ENCODE assay signal across 18 mouse cellular contexts in the genomic region with DNA sequence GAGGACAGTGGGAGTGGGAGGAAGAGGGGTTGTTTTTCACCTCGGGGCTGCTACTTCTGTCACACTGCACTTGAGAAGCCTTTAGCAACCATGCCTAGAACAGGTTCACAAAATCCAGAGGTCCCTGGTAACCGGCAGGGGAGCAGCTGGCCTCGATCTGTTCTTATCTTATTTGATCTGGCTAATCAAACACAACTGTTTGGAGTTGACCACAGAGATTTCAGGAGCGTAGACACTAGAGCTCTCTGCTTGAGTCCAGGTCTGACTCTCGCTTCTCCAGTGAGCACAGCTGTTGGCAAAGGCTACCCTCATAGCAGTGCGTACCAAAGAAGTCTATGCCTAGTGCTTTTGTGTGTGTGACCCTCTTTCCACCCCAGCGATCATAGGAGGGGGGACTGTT. TPM values are rescaled to one million over a fixed set of nuclear protein-coding genes. Genes with fewer than 3 reads are reported as not detected.
DNase-seq lines count a peak whose midpoint lies in the region; ATAC-seq and TF ChIP-seq lines count a peak whose summit lies in the region.
"Had no signal": no experiment of that assay in that cellular context is flagged by ENCODE, and none has a peak within 500 bp of the region (broad histone marks: within the 10 kb centered on the region; RNA-seq: fewer than 3 reads in every experiment).

No protein-coding gene starts in this region.

- WGBS in heart, embryonic 10.5 days: 69% methylated on average over 7 of the region's 7 CpGs
- WGBS in lung, adult 2 months: 50% methylated on average over 7 of the region's 7 CpGs
- 58% methylated on average over 7 of the region's 7 CpGs for WGBS in stomach, embryonic 14.5 days
- WGBS in midbrain, postnatal 0 days: 79% methylated on average over 7 of the region's 7 CpGs

- no peak for TF ChIP-seq POLR2A in lung, adult 2 months (IDR thresholded peaks at IDR 0.05; ENCODE audit: borderline replicate concordance, extremely low read depth, low read depth, low read length)

- no peak overlapping the region for H3K4me2 ChIP-seq in stomach, embryonic 14.5 days (replicated peaks; ENCODE audit: low read depth, low read length)
- no peak overlapping the region for H3K4me2 ChIP-seq in midbrain, postnatal 0 days (ENCODE audit: low read depth, low read length, poor library complexity, severe bottlenecking)
- H3K4me2 ChIP-seq: embryonic facial prominence, embryonic 12.5 days; forebrain, embryonic 13.5 days; limb, embryonic 15.5 days; midbrain, embryonic 12.5 days had no signal

- intact Hi-C loops in heart, postnatal 14 days (cut with DNase I): no loop called here

- no peak overlapping the region for H3K4me3 ChIP-seq in heart, embryonic 10.5 days
- H3K4me3 ChIP-seq in lung, adult 2 months (replicated peaks; ENCODE audit: extremely low read depth, low read depth, low read length): peak overlapping the region; percentile 6
- no peak overlapping the region for H3K4me3 ChIP-seq in stomach, embryonic 14.5 days (ENCODE audit: low read depth, low read length)
- no peak overlapping the region for H3K4me3 ChIP-seq in midbrain, postnatal 0 days (ENCODE audit: low read depth, low read length)
- H3K4me3 ChIP-seq: embryonic facial prominence, embryonic 12.5 days; forebrain, embryonic 13.5 days; limb, embryonic 15.5 days; midbrain, embryonic 12.5 days had no signal

- H3K9me3 ChIP-seq in heart, embryonic 10.5 days: no peaks in the 10 kb centered on the region
- H3K9me3 ChIP-seq in stomach, embryonic 14.5 days (ENCODE audit: control insufficient read depth, low read depth, low read length): no peaks in the 10 kb centered on the region
- H3K9me3 ChIP-seq in midbrain, postnatal 0 days (ENCODE audit: low read length): no peaks in the 10 kb centered on the region
- H3K9me3 ChIP-seq: embryonic facial prominence, embryonic 12.5 days; forebrain, embryonic 13.5 days; limb, embryonic 15.5 days had no signal

- peaks cover 25% of the 10 kb centered on the region for H3K36me3 ChIP-seq in heart, embryonic 10.5 days
- H3K36me3 ChIP-seq in stomach, embryonic 14.5 days (ENCODE audit: control insufficient read depth, insufficient read depth, low read length): peaks cover 4% of the 10 kb centered on the region; the same call in 1 of the 2 replicates
- H3K36me3 ChIP-seq in midbrain, postnatal 0 days (ENCODE audit: insufficient read depth, low read length): peaks cover 3% of the 10 kb centered on the region; the same call in 1 of the 2 replicates

- no peak overlapping the region for H3K9ac ChIP-seq in stomach, embryonic 14.5 days (replicated peaks; ENCODE audit: low read depth, low read length)
- H3K9ac ChIP-seq in midbrain, postnatal 0 days (replicated peaks; ENCODE audit: low read length, poor library complexity, severe bottlenecking): no peak overlapping the region
- H3K9ac ChIP-seq: embryonic facial prominence, embryonic 12.5 days; forebrain, embryonic 13.5 days; limb, embryonic 15.5 days; midbrain, embryonic 12.5 days had no signal

- H3K27ac ChIP-seq in heart, embryonic 10.5 days: peak overlapping the region; percentile 47; the same call in 1 of the 2 replicates
- no peak overlapping the region for H3K27ac ChIP-seq in stomach, embryonic 14.5 days (ENCODE audit: low read length)
- no peak overlapping the region for H3K27ac ChIP-seq in midbrain, postnatal 0 days (ENCODE audit: low read depth, low read length)
- H3K27ac ChIP-seq: embryonic facial prominence, embryonic 12.5 days; forebrain, embryonic 13.5 days; hindbrain, postnatal 0 days; limb, embryonic 15.5 days; midbrain, embryonic 12.5 days had no signal

- DNase-seq in heart, embryonic 10.5 days (ENCODE audit: low spot score): no peak
- DNase-seq in heart, postnatal 14 days: no peak
- peak; percentile 18 for DNase-seq in liver
- DNase-seq in lung, adult 2 months: peak; percentile 41
- no peak for DNase-seq in layer of hippocampus, adult 18-20 months (ENCODE audit: low spot score in 2 of 2)
- no peak for DNase-seq in midbrain, postnatal 0 days (ENCODE audit: low spot score)
- no peak for DNase-seq in ovary, postnatal 36 days (ENCODE audit: low spot score)
- DNase-seq: cerebellum, postnatal 10 days; heart, postnatal 36 days; right cerebral cortex, postnatal 4 days had no signal

- H3K27me3 ChIP-seq in heart, embryonic 10.5 days (ENCODE audit: insufficient read depth, poor library complexity, severe bottlenecking): no peaks in the 10 kb centered on the region
- H3K27me3 ChIP-seq in stomach, embryonic 14.5 days (ENCODE audit: control insufficient read depth, insufficient read depth, low read length): no peaks in the 10 kb centered on the region
- no peaks in the 10 kb centered on the region for H3K27me3 ChIP-seq in midbrain, postnatal 0 days (ENCODE audit: insufficient read depth, low read length)
- H3K27me3 ChIP-seq: embryonic facial prominence, embryonic 12.5 days; forebrain, embryonic 13.5 days; limb, embryonic 15.5 days; midbrain, embryonic 12.5 days; Patski had no signal

- no peak for TF ChIP-seq CTCF in lung, adult 2 months (IDR thresholded peaks at IDR 0.05; ENCODE audit: insufficient read depth, low read length)
- TF ChIP-seq CTCF in midbrain, postnatal 0 days (IDR thresholded peaks at IDR 0.05): no peak

- peaks cover 13% of the 10 kb centered on the region for H3K4me1 ChIP-seq in heart, embryonic 10.5 days
- no peaks in the 10 kb centered on the region for H3K4me1 ChIP-seq in lung, adult 2 months (ENCODE audit: control insufficient read depth, insufficient read depth, low read length)
- H3K4me1 ChIP-seq in stomach, embryonic 14.5 days (ENCODE audit: control insufficient read depth, insufficient read depth, low read length): no peaks in the 10 kb centered on the region
- H3K4me1 ChIP-seq in midbrain, postnatal 0 days (ENCODE audit: insufficient read depth, low read length): no peaks in the 10 kb centered on the region
- H3K4me1 ChIP-seq: embryonic facial prominence, embryonic 12.5 days; forebrain, embryonic 13.5 days; limb, embryonic 15.5 days; midbrain, embryonic 12.5 days had no signal

- peak; percentile 23; the same call in 1 of the 2 replicates for ATAC-seq in stomach, embryonic 14.5 days (ENCODE audit: insufficient number of reproducible peaks, insufficient read depth, low FRiP score, low read depth)
- ATAC-seq in midbrain, postnatal 0 days (ENCODE audit: low FRiP score): no peak
- ATAC-seq: forebrain, embryonic 13.5 days; hindbrain, postnatal 0 days; Patski had no signal

RNA-seq across cellular contexts. Expression of gene Pomt2, which starts 10.3 kb away (rescaled TPM):
- polyA plus RNA-seq in heart, embryonic 10.5 days (2016; fragmentation: Nextera tagmentation; extraction: Ambion mirVana): 16.1 and 16.3 TPM in 2 replicates
- total RNA-seq in heart, postnatal 14 days (2021): 10 to 100 TPM; 11.5 to 11.9 TPM
- polyA plus RNA-seq in lung, adult 2 months (2012; rRNA removed): 15.1 and 15.7 TPM in 2 replicates
- polyA plus RNA-seq in stomach, embryonic 14.5 days (2014; fragmentation: Nextera tagmentation; extraction: Ambion mirVana): 17.4 and 18.7 TPM in 2 replicates
- 10 to 100 TPM; 15.2 to 16.7 TPM for total RNA-seq in layer of hippocampus, adult 18-20 months (2021)
- total RNA-seq in midbrain, postnatal 0 days (2014; rRNA removed): 29.8 and 35.0 TPM in 2 replicates
- polyA plus RNA-seq in midbrain, postnatal 0 days (2015; fragmentation: Nextera tagmentation; extraction: Ambion mirVana): 13.2 and 13.8 TPM in 2 replicates

RNA-seq across cellular contexts. Expression of gene Gstz1, which starts 11.1 kb away (rescaled TPM):
- polyA plus RNA-seq in heart, embryonic 10.5 days (2016; fragmentation: Nextera tagmentation; extraction: Ambion mirVana): 36.9 and 38.0 TPM in 2 replicates
- 10 to 100 TPM; 48.1 to 53.0 TPM for total RNA-seq in heart, postnatal 14 days (2021)
- polyA plus RNA-seq in lung, adult 2 months (2012; rRNA removed): 54.5 and 69.7 TPM in 2 replicates
- polyA plus RNA-seq in stomach, embryonic 14.5 days (2014; fragmentation: Nextera tagmentation; extraction: Ambion mirVana): 44.2 and 48.0 TPM in 2 replicates
- 10 to 100 TPM; 47.1 to 50.3 TPM for total RNA-seq in layer of hippocampus, adult 18-20 months (2021)
- total RNA-seq in midbrain, postnatal 0 days (2014; rRNA removed): 58.1 and 60.7 TPM in 2 replicates
- 44.9 and 49.3 TPM in 2 replicates for polyA plus RNA-seq in midbrain, postnatal 0 days (2015; fragmentation: Nextera tagmentation; extraction: Ambion mirVana)

RNA-seq across cellular contexts. Expression of gene Samd15, which starts 41.4 kb away (rescaled TPM):
- polyA plus RNA-seq in heart, embryonic 10.5 days (2016; fragmentation: Nextera tagmentation; extraction: Ambion mirVana): 2.1 and 2.3 TPM in 2 replicates
- total RNA-seq in heart, postnatal 14 days (2021): under 1 TPM; 0.32 to 0.57 TPM
- polyA plus RNA-seq in lung, adult 2 months (2012; rRNA removed): not detected in 2 replicates
- 1.1 and 2.4 TPM in 2 replicates for polyA plus RNA-seq in stomach, embryonic 14.5 days (2014; fragmentation: Nextera tagmentation; extraction: Ambion mirVana)
- total RNA-seq in layer of hippocampus, adult 18-20 months (2021): 1 to 10 TPM; 3.2 to 3.4 TPM
- total RNA-seq in midbrain, postnatal 0 days (2014; rRNA removed): 0.55 and 0.61 TPM in 2 replicates
- 1.9 and 3.1 TPM in 2 replicates for polyA plus RNA-seq in midbrain, postnatal 0 days (2015; fragmentation: Nextera tagmentation; extraction: Ambion mirVana)
- total RNA-seq: heart, postnatal 36 days had no signal

RNA-seq across cellular contexts. Expression of gene Tmed8, which starts 42.2 kb away (rescaled TPM):
- 2.0 and 2.4 TPM in 2 replicates for polyA plus RNA-seq in heart, embryonic 10.5 days (2016; fragmentation: Nextera tagmentation; extraction: Ambion mirVana)
- 1 to 10 TPM; 5.4 to 6.0 TPM for total RNA-seq in heart, postnatal 14 days (2021)
- 4.4 and 5.9 TPM in 2 replicates for polyA plus RNA-seq in lung, adult 2 months (2012; rRNA removed)
- 3.0 and 3.4 TPM in 2 replicates for polyA plus RNA-seq in stomach, embryonic 14.5 days (2014; fragmentation: Nextera tagmentation; extraction: Ambion mirVana)
- 10 to 100 TPM; 28.6 to 29.4 TPM for total RNA-seq in layer of hippocampus, adult 18-20 months (2021)
- total RNA-seq in midbrain, postnatal 0 days (2014; rRNA removed): 17.5 and 19.8 TPM in 2 replicates
- 3.6 and 4.4 TPM in 2 replicates for polyA plus RNA-seq in midbrain, postnatal 0 days (2015; fragmentation: Nextera tagmentation; extraction: Ambion mirVana)

RNA-seq across cellular contexts. Expression of gene Ngb, which starts 55.8 kb away (rescaled TPM):
- polyA plus RNA-seq in heart, embryonic 10.5 days (2016; fragmentation: Nextera tagmentation; extraction: Ambion mirVana): 0.11 and 0.29 TPM in 2 replicates
- total RNA-seq in heart, postnatal 14 days (2021): not detected
- polyA plus RNA-seq in lung, adult 2 months (2012; rRNA removed): 4.8 and 7.8 TPM in 2 replicates
- 2.0 and 3.1 TPM in 2 replicates for polyA plus RNA-seq in stomach, embryonic 14.5 days (2014; fragmentation: Nextera tagmentation; extraction: Ambion mirVana)
- total RNA-seq in layer of hippocampus, adult 18-20 months (2021): 1 to 10 TPM; 2.5 to 3.0 TPM
- total RNA-seq in midbrain, postnatal 0 days (2014; rRNA removed): 15.7 and 17.4 TPM in 2 replicates
- polyA plus RNA-seq in midbrain, postnatal 0 days (2015; fragmentation: Nextera tagmentation; extraction: Ambion mirVana): 16.7 and 17.3 TPM in 2 replicates
- total RNA-seq: gastrocnemius, adult 18-20 months; heart, postnatal 36 days had no signal

Comparison
In these comparisons a context has a peak if more than half of its experiments do, and no peak if none do; other contexts are left out.
1. DNase-seq: peak in liver (single experiment) and lung, adult 2 months (single experiment); none in heart, embryonic 10.5 days (single experiment), heart, postnatal 14 days (0 of 2), layer of hippocampus, adult 18-20 months (0 of 2), midbrain, postnatal 0 days (single experiment) and ovary, postnatal 36 days (single experiment).